Mouse (Mus musculus): ENCODE results near the gene Cenpv. TPM values are rescaled to one million over a fixed set of nuclear protein-coding genes. Genes with fewer than 3 reads are reported as not detected.

Cenpv gene
- total RNA-seq, 1 experiment, result 66.5 TPM

GRCm38 (mm10) chr11:62540167-62540566 lies 1.1 kb upstream of the Cenpv start:
- TF ChIP-seq HCFC1 (IDR thresholded peaks at IDR 0.05; ENCODE audit: borderline replicate concordance, insufficient read depth, low read length) (no peak), MAFK (IDR thresholded peaks at IDR 0.05; ENCODE audit: insufficient read depth, low read depth, low read length) (no peak), ZNF384 (IDR thresholded peaks at IDR 0.05; ENCODE audit: low read depth, low read length) (no peak), CHD2 (IDR thresholded peaks at IDR 0.05; ENCODE audit: low read depth, low read length) (no peak), ZC3H11A (IDR thresholded peaks at IDR 0.05; ENCODE audit: borderline replicate concordance, low read depth, low read length) (no peak)
- peaks cover 3% of the 10 kb centered on the region; the same call in 1 of the 2 replicates for H3K36me3 ChIP-seq (ENCODE audit: control insufficient read depth, insufficient read depth, low read length, poor library complexity, severe bottlenecking)
- in situ Hi-C loops (cut with MboI; ENCODE audit: low sequenced_read_pairs in 2 of 2, unreplicated experiment in 2 of 2), result no loop called here
- H3K9ac ChIP-seq (ENCODE audit: insufficient read depth, low read depth, low read length, poor library complexity, severe bottlenecking), result no peak overlapping the region
- no peak overlapping the region for H3K27ac ChIP-seq (ENCODE audit: insufficient read depth, low read depth, low read length, poor library complexity, severe bottlenecking)
- no peaks in the 10 kb centered on the region for H3K9me3 ChIP-seq (ENCODE audit: control insufficient read depth, insufficient read depth, low read depth, low read length)
- H3K4me1 ChIP-seq (ENCODE audit: control insufficient read depth in 2 of 2, insufficient read depth in 2 of 2, low read length in 2 of 2, poor library complexity in 1 of 2), result peaks cover 5 to 9% of the 10 kb centered on the region in 2 experiments
- no peak overlapping the region for H3K4me3 ChIP-seq (ENCODE audit: insufficient read depth in 1 of 2, low read depth in 1 of 2, low read length in 2 of 2, poor library complexity in 1 of 2, severe bottlenecking in 1 of 2)
- no peak for DNase-seq (ENCODE audit: low read depth, low spot score)

- peaks cover 5 to 12% of the 10 kb centered on the region in 2 experiments for H3K4me1 ChIP-seq (ENCODE audit: control insufficient read depth in 2 of 2, insufficient read depth in 2 of 2, low read length in 2 of 2, poor library complexity in 1 of 2)
- peaks cover 6% of the 10 kb centered on the region for H3K36me3 ChIP-seq (ENCODE audit: control insufficient read depth, insufficient read depth, low read length, poor library complexity, severe bottlenecking)
- H3K9me3 ChIP-seq (ENCODE audit: control insufficient read depth, insufficient read depth, low read depth, low read length), result no peaks in the 10 kb centered on the region
- TF ChIP-seq CHD2 (IDR thresholded peaks at IDR 0.05; ENCODE audit: low read depth, low read length) (no peak), HCFC1 (IDR thresholded peaks at IDR 0.05; ENCODE audit: borderline replicate concordance, insufficient read depth, low read length) (no peak), ZNF384 (IDR thresholded peaks at IDR 0.05; ENCODE audit: low read depth, low read length) (no peak), MAFK (IDR thresholded peaks at IDR 0.05; ENCODE audit: insufficient read depth, low read depth, low read length) (no peak), ZC3H11A (IDR thresholded peaks at IDR 0.05; ENCODE audit: borderline replicate concordance, low read depth, low read length) (no peak)
- H3K4me3 ChIP-seq (ENCODE audit: insufficient read depth in 1 of 2, low read depth in 1 of 2, low read length in 2 of 2, poor library complexity in 1 of 2, severe bottlenecking in 1 of 2), result peak overlapping the region; percentile 94 to 99
- in situ Hi-C loops (cut with MboI; ENCODE audit: low sequenced_read_pairs in 2 of 2, unreplicated experiment in 2 of 2), result no loop called here
- peak overlapping the region; percentile 96 for H3K9ac ChIP-seq (ENCODE audit: insufficient read depth, low read depth, low read length, poor library complexity, severe bottlenecking)
- no peak for DNase-seq (ENCODE audit: low read depth, low spot score)
- H3K27ac ChIP-seq (ENCODE audit: insufficient read depth, low read depth, low read length, poor library complexity, severe bottlenecking), result peak overlapping the region; percentile 79
Observed at GRCm38 (mm10) chr11:62538321-62539088, 556 bp downstream of the Cenpv start.

GRCm38 (mm10) chr11:62537590-62537989 lies 1.5 kb downstream of the Cenpv start:
- Histone ChIP-seq H3K4me3 (ENCODE audit: insufficient read depth in 1 of 2, low read depth in 1 of 2, low read length in 2 of 2, poor library complexity in 1 of 2, severe bottlenecking in 1 of 2) (peak overlapping the region; percentile 58 to 94), H3K9ac (ENCODE audit: insufficient read depth, low read depth, low read length, poor library complexity, severe bottlenecking) (peak overlapping the region; percentile 62), H3K36me3 (ENCODE audit: control insufficient read depth, insufficient read depth, low read length, poor library complexity, severe bottlenecking) (peaks cover 7% of the 10 kb centered on the region), H3K9me3 (ENCODE audit: control insufficient read depth, insufficient read depth, low read depth, low read length) (no peaks in the 10 kb centered on the region), H3K27ac (ENCODE audit: insufficient read depth, low read depth, low read length, poor library complexity, severe bottlenecking) (no peak overlapping the region), H3K4me1 (ENCODE audit: control insufficient read depth in 2 of 2, insufficient read depth in 2 of 2, low read length in 2 of 2, poor library complexity in 1 of 2) (peaks cover 5 to 12% of the 10 kb centered on the region in 2 experiments)
- no peak for DNase-seq (ENCODE audit: low read depth, low spot score)
- TF ChIP-seq ZC3H11A (IDR thresholded peaks at IDR 0.05; ENCODE audit: borderline replicate concordance, low read depth, low read length) (no peak), ZNF384 (IDR thresholded peaks at IDR 0.05; ENCODE audit: low read depth, low read length) (no peak)
- in situ Hi-C loops (cut with MboI; ENCODE audit: low sequenced_read_pairs in 2 of 2, unreplicated experiment in 2 of 2), result no loop called here

- no peak for TF ChIP-seq ZC3H11A (IDR thresholded peaks at IDR 0.05; ENCODE audit: borderline replicate concordance, low read depth, low read length)
- TF ChIP-seq ZNF384 (IDR thresholded peaks at IDR 0.05; ENCODE audit: low read depth, low read length), result 0 out of 2 replicates have a peak, but pooled peaks have one; percentile 21
- peak overlapping the region in 1 of 2 experiments; percentile 94; a peak in 1 of 4 replicates for H3K4me3 ChIP-seq (ENCODE audit: insufficient read depth in 1 of 2, low read depth in 1 of 2, low read length in 2 of 2, poor library complexity in 1 of 2, severe bottlenecking in 1 of 2)
- no peak for DNase-seq (ENCODE audit: low read depth, low spot score)
- H3K9me3 ChIP-seq (ENCODE audit: control insufficient read depth, insufficient read depth, low read depth, low read length), result no peaks in the 10 kb centered on the region
- H3K36me3 ChIP-seq (ENCODE audit: control insufficient read depth, insufficient read depth, low read length, poor library complexity, severe bottlenecking), result peaks cover 7% of the 10 kb centered on the region
- in situ Hi-C loops (cut with MboI; ENCODE audit: low sequenced_read_pairs in 2 of 2, unreplicated experiment in 2 of 2), result no loop called here
- H3K9ac ChIP-seq (ENCODE audit: insufficient read depth, low read depth, low read length, poor library complexity, severe bottlenecking), result no peak overlapping the region
- no peak overlapping the region for H3K27ac ChIP-seq (ENCODE audit: insufficient read depth, low read depth, low read length, poor library complexity, severe bottlenecking)
- H3K4me1 ChIP-seq (ENCODE audit: control insufficient read depth in 2 of 2, insufficient read depth in 2 of 2, low read length in 2 of 2, poor library complexity in 1 of 2), result peaks cover 5 to 10% of the 10 kb centered on the region in 2 experiments
Observed at GRCm38 (mm10) chr11:62537089-62537488, 2.0 kb downstream of the Cenpv start.
